Mouse (Mus musculus): Measurements from ENCODE around the gene Ncoa4. TPM values are rescaled to one million over a fixed set of nuclear protein-coding genes. Genes with fewer than 3 reads are reported as not detected.

Gene Ncoa4
- total RNA-seq, 1 experiment, result 89.6 TPM

DNA sequence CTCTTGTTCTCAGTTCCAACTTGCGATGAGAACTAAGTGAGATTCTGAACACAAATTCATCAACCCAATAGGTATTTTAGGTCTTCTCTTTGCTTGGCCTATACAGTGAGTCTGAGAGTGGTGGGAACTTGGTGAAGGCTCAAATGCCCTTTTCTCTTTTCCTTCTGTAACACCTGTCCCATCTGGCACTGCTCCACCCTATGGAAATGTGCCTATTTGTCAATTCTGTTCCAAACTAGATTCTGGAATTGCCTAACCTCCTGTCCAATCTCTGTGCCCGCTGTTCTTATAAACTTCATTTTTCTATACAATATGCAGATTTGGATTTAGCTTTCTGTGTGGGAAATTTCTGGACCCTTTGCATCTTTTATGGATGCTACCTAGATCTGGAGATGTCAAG, 6.5 kb upstream of the Ncoa4 start:
- Histone ChIP-seq H3K4me3 (ENCODE audit: insufficient read depth in 1 of 2, low read depth in 1 of 2, low read length in 2 of 2, poor library complexity in 1 of 2, severe bottlenecking in 1 of 2) (no peak overlapping the region), H3K36me3 (ENCODE audit: control insufficient read depth, insufficient read depth, low read length, poor library complexity, severe bottlenecking) (no peaks in the 10 kb centered on the region), H3K27ac (ENCODE audit: insufficient read depth, low read depth, low read length, poor library complexity, severe bottlenecking) (no peak overlapping the region), H3K4me1 (ENCODE audit: control insufficient read depth in 2 of 2, insufficient read depth in 2 of 2, low read length in 2 of 2, poor library complexity in 1 of 2) (peaks cover 0 to 2% of the 10 kb centered on the region in 2 experiments; a peak in 1 of 4 replicates), H3K9ac (ENCODE audit: insufficient read depth, low read depth, low read length, poor library complexity, severe bottlenecking) (no peak overlapping the region), H3K9me3 (ENCODE audit: control insufficient read depth, insufficient read depth, low read depth, low read length) (no peaks in the 10 kb centered on the region)
- in situ Hi-C loops (cut with MboI; ENCODE audit: low sequenced_read_pairs in 2 of 2, unreplicated experiment in 2 of 2), result no loop called here
- DNase-seq (ENCODE audit: low read depth, low spot score), result no peak
- TF ChIP-seq ZC3H11A (IDR thresholded peaks at IDR 0.05; ENCODE audit: borderline replicate concordance, low read depth, low read length), result no peak
- no peak for TF ChIP-seq CHD2 (IDR thresholded peaks at IDR 0.05; ENCODE audit: low read depth, low read length)
- TF ChIP-seq ZNF384 (IDR thresholded peaks at IDR 0.05; ENCODE audit: low read depth, low read length), result no peak

DNA sequence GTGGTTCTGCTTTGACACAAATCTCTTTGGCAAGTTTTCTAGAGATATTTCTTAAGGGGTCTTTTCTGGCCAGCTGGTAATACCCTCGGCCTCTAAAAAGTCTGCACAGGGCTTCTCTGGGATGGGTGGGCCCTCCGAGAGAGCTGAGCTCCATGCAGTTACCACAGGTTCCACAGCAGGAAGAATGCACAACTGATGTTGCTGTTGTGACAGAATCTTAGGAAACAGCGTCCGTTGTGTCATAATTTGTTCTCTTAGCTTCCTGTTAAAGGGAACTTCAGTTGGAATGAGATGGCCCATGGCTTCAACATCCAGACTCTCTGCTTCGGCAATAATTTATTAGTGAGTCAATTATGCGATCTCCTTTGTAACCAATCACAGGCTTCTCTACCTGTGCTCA, 4.9 kb upstream of the Ncoa4 start:
- no peaks in the 10 kb centered on the region for H3K36me3 ChIP-seq (ENCODE audit: control insufficient read depth, insufficient read depth, low read length, poor library complexity, severe bottlenecking)
- H3K4me3 ChIP-seq (ENCODE audit: insufficient read depth in 1 of 2, low read depth in 1 of 2, low read length in 2 of 2, poor library complexity in 1 of 2, severe bottlenecking in 1 of 2), result 0 out of 4 replicates have a peak overlapping the region, but pooled peaks of 1 of the 2 experiments have one; percentile 41
- in situ Hi-C loops (cut with MboI; ENCODE audit: low sequenced_read_pairs in 2 of 2, unreplicated experiment in 2 of 2), result no loop called here
- no peak overlapping the region for H3K9ac ChIP-seq (ENCODE audit: insufficient read depth, low read depth, low read length, poor library complexity, severe bottlenecking)
- no peak overlapping the region for H3K27ac ChIP-seq (ENCODE audit: insufficient read depth, low read depth, low read length, poor library complexity, severe bottlenecking)
- DNase-seq (ENCODE audit: low read depth, low spot score), result no peak
- peaks cover 1 to 2% of the 10 kb centered on the region in 2 experiments; a peak in 1 of 4 replicates for H3K4me1 ChIP-seq (ENCODE audit: control insufficient read depth in 2 of 2, insufficient read depth in 2 of 2, low read length in 2 of 2, poor library complexity in 1 of 2)
- no peaks in the 10 kb centered on the region for H3K9me3 ChIP-seq (ENCODE audit: control insufficient read depth, insufficient read depth, low read depth, low read length)
- no peak for TF ChIP-seq HCFC1 (IDR thresholded peaks at IDR 0.05; ENCODE audit: borderline replicate concordance, insufficient read depth, low read length)
- TF ChIP-seq ZNF384 (IDR thresholded peaks at IDR 0.05; ENCODE audit: low read depth, low read length), result no peak
- no peak for TF ChIP-seq CHD2 (IDR thresholded peaks at IDR 0.05; ENCODE audit: low read depth, low read length)
- no peak for TF ChIP-seq MAFK (IDR thresholded peaks at IDR 0.05; ENCODE audit: insufficient read depth, low read depth, low read length)
- TF ChIP-seq ZC3H11A (IDR thresholded peaks at IDR 0.05; ENCODE audit: borderline replicate concordance, low read depth, low read length), result no peak

DNA sequence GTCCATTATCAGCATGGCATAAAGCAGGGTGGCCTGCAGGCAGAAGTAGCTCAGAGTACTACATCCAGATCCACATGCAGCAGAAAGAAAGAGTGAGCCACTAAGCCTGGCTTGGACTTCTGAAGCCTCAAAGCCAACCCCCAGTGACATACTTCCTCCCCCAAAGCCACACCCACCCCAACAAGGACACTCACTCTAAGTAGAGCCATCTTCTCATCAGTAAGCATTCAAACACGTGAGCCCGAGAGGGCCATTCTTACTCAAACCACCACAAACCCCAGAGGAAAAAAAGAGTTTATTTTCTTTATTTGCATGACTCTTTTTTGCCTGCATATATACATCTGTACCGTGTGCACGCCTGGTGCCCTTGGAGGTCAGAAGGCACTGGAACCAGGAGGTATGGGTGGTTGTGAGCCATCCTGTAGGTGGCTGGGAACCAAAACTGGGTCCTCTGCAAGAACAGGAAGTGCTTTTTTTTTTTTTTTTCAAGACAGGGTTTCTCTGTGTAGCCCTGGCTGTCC, 455 bp upstream of the Ncoa4 start:
- no peaks in the 10 kb centered on the region for H3K36me3 ChIP-seq (ENCODE audit: control insufficient read depth, insufficient read depth, low read length, poor library complexity, severe bottlenecking)
- peak overlapping the region; percentile 87 for H3K27ac ChIP-seq (ENCODE audit: insufficient read depth, low read depth, low read length, poor library complexity, severe bottlenecking)
- in situ Hi-C loops (cut with MboI; ENCODE audit: low sequenced_read_pairs in 2 of 2, unreplicated experiment in 2 of 2), result no loop called here
- H3K4me3 ChIP-seq (ENCODE audit: insufficient read depth in 1 of 2, low read depth in 1 of 2, low read length in 2 of 2, poor library complexity in 1 of 2, severe bottlenecking in 1 of 2), result peak overlapping the region; percentile 77 to 87
- peaks cover 5 to 8% of the 10 kb centered on the region in 2 experiments; a peak in 2 of 4 replicates for H3K4me1 ChIP-seq (ENCODE audit: control insufficient read depth in 2 of 2, insufficient read depth in 2 of 2, low read length in 2 of 2, poor library complexity in 1 of 2)
- no peak for TF ChIP-seq HCFC1 (IDR thresholded peaks at IDR 0.05; ENCODE audit: borderline replicate concordance, insufficient read depth, low read length)
- TF ChIP-seq CHD2 (IDR thresholded peaks at IDR 0.05; ENCODE audit: low read depth, low read length), result no peak
- peak; percentile 95 for TF ChIP-seq ZNF384 (IDR thresholded peaks at IDR 0.05; ENCODE audit: low read depth, low read length)
- H3K9ac ChIP-seq (ENCODE audit: insufficient read depth, low read depth, low read length, poor library complexity, severe bottlenecking), result peak overlapping the region; percentile 77
- H3K9me3 ChIP-seq (ENCODE audit: control insufficient read depth, insufficient read depth, low read depth, low read length), result no peaks in the 10 kb centered on the region
- peak; percentile 70 for DNase-seq (ENCODE audit: low read depth, low spot score)

DNA sequence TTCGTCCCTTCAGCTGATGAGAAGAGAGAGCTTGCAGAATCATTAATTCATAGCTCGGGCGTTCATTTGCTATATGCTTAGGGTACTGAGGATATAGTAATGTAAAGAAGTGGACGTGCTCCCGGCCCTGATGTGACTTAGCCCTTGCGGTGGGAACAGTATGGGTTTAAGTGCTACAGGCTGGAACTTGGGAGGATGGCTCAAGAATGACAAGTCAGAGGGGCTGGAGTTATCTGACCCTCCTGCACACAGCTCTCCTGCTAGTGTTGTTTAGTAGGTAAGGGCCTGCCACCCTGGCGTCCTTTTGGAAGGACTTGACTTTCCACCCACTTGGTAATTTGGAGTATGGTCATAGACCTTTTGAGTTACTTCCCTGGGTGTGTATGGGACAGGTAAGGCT, 898 bp downstream of the Ncoa4 start:
- Histone ChIP-seq H3K9me3 (ENCODE audit: control insufficient read depth, insufficient read depth, low read depth, low read length) (no peaks in the 10 kb centered on the region), H3K4me1 (ENCODE audit: control insufficient read depth in 2 of 2, insufficient read depth in 2 of 2, low read length in 2 of 2, poor library complexity in 1 of 2) (peaks cover 5 to 6% of the 10 kb centered on the region in 2 experiments; a peak in 2 of 4 replicates), H3K4me3 (ENCODE audit: insufficient read depth in 1 of 2, low read depth in 1 of 2, low read length in 2 of 2, poor library complexity in 1 of 2, severe bottlenecking in 1 of 2) (peak overlapping the region; percentile 87 to 88), H3K27ac (ENCODE audit: insufficient read depth, low read depth, low read length, poor library complexity, severe bottlenecking) (no peak overlapping the region), H3K9ac (ENCODE audit: insufficient read depth, low read depth, low read length, poor library complexity, severe bottlenecking) (peak overlapping the region; percentile 95), H3K36me3 (ENCODE audit: control insufficient read depth, insufficient read depth, low read length, poor library complexity, severe bottlenecking) (no peaks in the 10 kb centered on the region)
- no peak for TF ChIP-seq ZNF384 (IDR thresholded peaks at IDR 0.05; ENCODE audit: low read depth, low read length)
- DNase-seq (ENCODE audit: low read depth, low spot score), result no peak
- in situ Hi-C loops (cut with MboI; ENCODE audit: low sequenced_read_pairs in 2 of 2, unreplicated experiment in 2 of 2), result no loop called here
